Mouse (Mus musculus): ENCODE results near the gene Dpm2. TPM values are rescaled to one million over a fixed set of nuclear protein-coding genes. Genes with fewer than 3 reads are reported as not detected.

The Dpm2 gene
- polyA plus RNA-seq, 1 experiment from 2014 or later, result 100 TPM

DNA sequence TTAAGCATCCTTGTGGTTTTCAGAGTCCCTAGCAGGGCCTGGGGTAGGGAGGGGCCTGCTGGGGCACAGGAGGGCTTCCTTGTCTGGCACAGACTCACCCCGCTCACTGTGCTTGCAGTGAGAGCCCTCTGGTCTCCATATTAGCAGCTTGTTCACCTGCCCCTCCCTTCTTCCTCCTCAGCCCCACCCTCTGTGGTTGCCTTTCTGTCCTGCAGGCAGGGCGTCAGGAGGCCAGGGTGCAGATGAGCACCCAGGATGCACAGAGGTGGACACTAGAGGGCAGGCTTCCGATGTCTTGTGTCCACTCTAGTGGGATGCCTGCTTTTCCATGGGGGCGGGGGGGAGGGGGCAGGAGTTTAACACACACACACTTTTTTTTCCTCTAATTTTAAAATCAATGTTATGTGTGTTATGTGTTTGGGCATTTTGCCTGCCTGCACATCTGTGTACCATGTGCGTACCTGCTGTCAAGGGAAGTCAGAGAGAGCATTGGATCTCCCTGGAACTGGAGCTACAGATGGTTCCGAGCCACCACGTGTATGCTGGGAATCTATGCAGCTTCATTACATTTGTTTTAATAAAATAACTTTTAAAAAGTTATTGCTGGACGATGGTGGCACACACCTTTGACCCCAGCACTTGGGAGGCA, 30.9 kb downstream of the Dpm2 start:
- peak; percentile 65 for DNase-seq (ENCODE audit: low spot score)
- 0 out of 2 replicates have a peak, but pooled peaks have one; percentile 31 for ATAC-seq (replicated peaks; ENCODE audit: insufficient number of reproducible peaks, low FRiP score, low TSS enrichment, low read depth)

GRCm38 (mm10) chr2:32602600-32603054, 32.0 kb downstream of the Dpm2 start:
- Histone ChIP-seq H3K27me3 (ENCODE audit: control insufficient read depth, insufficient read depth, low read length) (no peaks in the 10 kb centered on the region), H3K4me2 (ENCODE audit: low read depth, low read length) (peak overlapping the region; percentile 30), H3K4me1 (ENCODE audit: control insufficient read depth, insufficient read depth, low read length) (no peaks in the 10 kb centered on the region; the same call in 1 of the 2 replicates), H3K27ac (replicated peaks; ENCODE audit: low read depth, low read length) (peak overlapping the region; percentile 23; the same call in 1 of the 2 replicates), H3K9ac (replicated peaks; ENCODE audit: low read length) (peak overlapping the region; percentile 15; the same call in 1 of the 2 replicates), H3K9me3 (replicated peaks; ENCODE audit: control insufficient read depth, low read length) (no peaks in the 10 kb centered on the region), H3K36me3 (replicated peaks; ENCODE audit: control insufficient read depth, insufficient read depth, low read depth, low read length) (no peaks in the 10 kb centered on the region), H3K4me3 (ENCODE audit: low read depth, low read length) (peak overlapping the region; percentile 21)
- DNase-seq (ENCODE audit: low spot score) (peak; percentile 89), ATAC-seq (replicated peaks; ENCODE audit: insufficient number of reproducible peaks, low FRiP score, low TSS enrichment, low read depth) (0 out of 2 replicates have a peak, but pooled peaks have one; percentile 31)
- 1% methylated on average over 11 of the region's 11 CpGs for WGBS

More for the DNA sequence above, 30.9 kb downstream of the Dpm2 start:
- H3K27me3 ChIP-seq (ENCODE audit: control insufficient read depth, insufficient read depth, low read length), result no peaks in the 10 kb centered on the region
- no peak overlapping the region for H3K4me3 ChIP-seq (ENCODE audit: low read depth, low read length)
- H3K4me2 ChIP-seq (ENCODE audit: low read depth, low read length), result no peak overlapping the region
- H3K4me1 ChIP-seq (ENCODE audit: control insufficient read depth, insufficient read depth, low read length), result no peaks in the 10 kb centered on the region; the same call in 1 of the 2 replicates
- H3K9me3 ChIP-seq (replicated peaks; ENCODE audit: control insufficient read depth, low read length), result no peaks in the 10 kb centered on the region
- H3K9ac ChIP-seq (replicated peaks; ENCODE audit: low read length), result no peak overlapping the region
- WGBS, result 41% methylated on average over 8 of the region's 8 CpGs
- H3K36me3 ChIP-seq (replicated peaks; ENCODE audit: control insufficient read depth, insufficient read depth, low read depth, low read length), result no peaks in the 10 kb centered on the region
- no peak overlapping the region for H3K27ac ChIP-seq (replicated peaks; ENCODE audit: low read depth, low read length)

- 47% methylated on average over 10 of the region's 10 CpGs for WGBS
Measured at GRCm38 (mm10) chr2:32604631-32605030, 34.0 kb downstream of the Dpm2 start.

GRCm38 (mm10) chr2:32606161-32607142, 35.8 kb downstream of the Dpm2 start:
- H3K9ac ChIP-seq (replicated peaks; ENCODE audit: low read length), result peak overlapping the region; percentile 86
- peaks cover 2% of the 10 kb centered on the region; the same call in 1 of the 2 replicates for H3K4me1 ChIP-seq (ENCODE audit: control insufficient read depth, insufficient read depth, low read length)
- 17% methylated on average over 35 of the region's 55 CpGs for WGBS
- peak; percentile 93 for DNase-seq (ENCODE audit: low spot score)
- H3K36me3 ChIP-seq (replicated peaks; ENCODE audit: control insufficient read depth, insufficient read depth, low read depth, low read length), result no peaks in the 10 kb centered on the region
- peak overlapping the region; percentile 41; the same call in 1 of the 2 replicates for H3K27ac ChIP-seq (replicated peaks; ENCODE audit: low read depth, low read length)
- H3K4me2 ChIP-seq (ENCODE audit: low read depth, low read length), result peak overlapping the region; percentile 89
- no peaks in the 10 kb centered on the region for H3K9me3 ChIP-seq (replicated peaks; ENCODE audit: control insufficient read depth, low read length)
- ATAC-seq (replicated peaks; ENCODE audit: insufficient number of reproducible peaks, low FRiP score, low TSS enrichment, low read depth), result peak; percentile 64
- no peaks in the 10 kb centered on the region for H3K27me3 ChIP-seq (ENCODE audit: control insufficient read depth, insufficient read depth, low read length)
- peak overlapping the region; percentile 85 for H3K4me3 ChIP-seq (ENCODE audit: low read depth, low read length)

More at GRCm38 (mm10) chr2:32604631-32605030, 34.0 kb downstream of the Dpm2 start:
- no peaks in the 10 kb centered on the region for H3K9me3 ChIP-seq (replicated peaks; ENCODE audit: control insufficient read depth, low read length)
- no peak overlapping the region for H3K4me2 ChIP-seq (ENCODE audit: low read depth, low read length)
- ATAC-seq (replicated peaks; ENCODE audit: insufficient number of reproducible peaks, low FRiP score, low TSS enrichment, low read depth) (no peak), DNase-seq (ENCODE audit: low spot score) (no peak)
- H3K4me3 ChIP-seq (ENCODE audit: low read depth, low read length), result no peak overlapping the region
- no peak overlapping the region for H3K27ac ChIP-seq (replicated peaks; ENCODE audit: low read depth, low read length)
- H3K36me3 ChIP-seq (replicated peaks; ENCODE audit: control insufficient read depth, insufficient read depth, low read depth, low read length), result no peaks in the 10 kb centered on the region
- no peaks in the 10 kb centered on the region for H3K27me3 ChIP-seq (ENCODE audit: control insufficient read depth, insufficient read depth, low read length)
- H3K9ac ChIP-seq (replicated peaks; ENCODE audit: low read length), result no peak overlapping the region
- H3K4me1 ChIP-seq (ENCODE audit: control insufficient read depth, insufficient read depth, low read length), result peaks cover 2% of the 10 kb centered on the region; the same call in 1 of the 2 replicates

DNA sequence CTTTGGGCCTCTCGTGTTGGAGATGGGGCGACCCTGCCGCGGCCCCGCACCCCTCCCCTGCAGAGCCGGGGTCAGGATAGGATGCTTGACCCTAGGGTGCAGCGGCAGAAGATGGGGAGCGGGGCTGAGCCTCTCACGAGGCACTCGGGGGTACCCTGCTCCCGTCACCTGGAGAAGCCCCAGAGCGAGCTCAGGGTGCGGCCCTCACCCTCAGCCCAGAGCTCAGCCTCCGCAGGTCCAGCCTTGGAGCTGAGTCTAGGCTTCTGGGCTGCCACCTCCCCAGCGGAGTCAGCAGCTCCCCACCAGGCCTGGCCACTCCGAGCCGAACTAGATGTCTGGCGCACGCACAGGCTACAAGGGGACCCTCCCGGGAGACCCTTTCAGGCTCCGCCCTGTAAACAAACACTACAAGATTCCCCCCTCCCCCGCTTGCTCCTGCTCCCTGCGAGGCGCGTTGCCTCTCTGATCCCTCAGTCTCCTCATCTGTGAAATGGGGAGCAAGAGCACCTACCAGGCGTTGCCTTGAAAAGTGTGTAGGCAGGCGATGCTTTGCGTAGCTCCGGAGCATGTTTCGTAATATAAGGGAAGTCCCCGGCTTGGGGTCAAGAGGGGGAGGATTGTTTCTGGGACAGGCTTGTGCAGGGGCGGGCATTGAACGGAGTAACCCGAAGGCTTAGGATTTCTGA, 36.7 kb downstream of the Dpm2 start:
- Histone ChIP-seq H3K36me3 (replicated peaks; ENCODE audit: control insufficient read depth, insufficient read depth, low read depth, low read length) (no peaks in the 10 kb centered on the region), H3K27me3 (ENCODE audit: control insufficient read depth, insufficient read depth, low read length) (no peaks in the 10 kb centered on the region), H3K9me3 (replicated peaks; ENCODE audit: control insufficient read depth, low read length) (no peaks in the 10 kb centered on the region), H3K4me2 (ENCODE audit: low read depth, low read length) (peak overlapping the region; percentile 89), H3K27ac (replicated peaks; ENCODE audit: low read depth, low read length) (peak overlapping the region; percentile 41; the same call in 1 of the 2 replicates), H3K4me3 (ENCODE audit: low read depth, low read length) (peak overlapping the region; percentile 85), H3K9ac (replicated peaks; ENCODE audit: low read length) (peak overlapping the region; percentile 86), H3K4me1 (ENCODE audit: control insufficient read depth, insufficient read depth, low read length) (peaks cover 2% of the 10 kb centered on the region; the same call in 1 of the 2 replicates)
- peak; percentile 71 for DNase-seq (ENCODE audit: low spot score)
- 4% methylated on average over 34 of the region's 34 CpGs for whole genome bisulfite sequencing
- ATAC-seq (replicated peaks; ENCODE audit: insufficient number of reproducible peaks, low FRiP score, low TSS enrichment, low read depth), result 0 out of 2 replicates have a peak, but pooled peaks have one; percentile 36

DNA sequence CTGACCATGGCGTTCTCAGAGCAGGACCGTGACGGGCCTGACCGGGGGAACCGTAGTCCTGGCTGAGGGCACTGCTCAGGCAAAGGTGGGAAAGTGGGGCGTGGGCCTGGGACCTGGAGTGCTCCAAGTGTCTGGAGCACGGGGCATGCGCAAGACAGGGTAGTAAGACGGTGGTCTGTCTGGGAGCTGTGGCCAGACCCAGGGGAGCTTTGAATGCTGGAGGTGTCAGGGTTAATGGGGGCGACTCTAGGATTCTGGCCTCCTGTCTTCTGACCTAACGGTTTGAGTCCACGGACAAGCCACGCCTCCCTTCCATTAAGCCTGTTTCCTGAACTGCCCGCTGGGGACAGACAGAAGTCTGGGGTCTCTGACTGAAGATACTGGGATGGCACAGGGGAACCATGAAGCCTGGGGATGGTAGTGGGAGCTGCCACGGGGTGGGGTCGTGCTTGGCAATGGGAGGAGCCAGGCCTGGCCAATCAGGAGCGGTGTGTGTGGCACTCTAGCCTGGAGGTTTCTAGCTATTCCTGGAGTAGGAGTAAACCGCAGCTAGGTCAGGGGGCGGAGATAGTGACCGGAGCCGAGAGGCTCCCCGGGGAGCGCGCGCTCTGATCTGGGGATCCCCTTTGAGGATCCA, 37.6 kb downstream of the Dpm2 start:
- 7% methylated on average over 25 of the region's 25 CpGs for WGBS
- Histone ChIP-seq H3K9me3 (replicated peaks; ENCODE audit: control insufficient read depth, low read length) (no peaks in the 10 kb centered on the region), H3K4me2 (ENCODE audit: low read depth, low read length) (peak overlapping the region; percentile 52), H3K36me3 (replicated peaks; ENCODE audit: control insufficient read depth, insufficient read depth, low read depth, low read length) (no peaks in the 10 kb centered on the region), H3K27ac (replicated peaks; ENCODE audit: low read depth, low read length) (peak overlapping the region; percentile 28; the same call in 1 of the 2 replicates), H3K27me3 (ENCODE audit: control insufficient read depth, insufficient read depth, low read length) (no peaks in the 10 kb centered on the region), H3K4me1 (ENCODE audit: control insufficient read depth, insufficient read depth, low read length) (peaks cover 2% of the 10 kb centered on the region; the same call in 1 of the 2 replicates), H3K4me3 (ENCODE audit: low read depth, low read length) (peak overlapping the region; percentile 22; the same call in 1 of the 2 replicates), H3K9ac (replicated peaks; ENCODE audit: low read length) (peak overlapping the region; percentile 25; the same call in 1 of the 2 replicates)
- DNase-seq (ENCODE audit: low spot score), result peak; percentile 67
- peak; percentile 54; the same call in 1 of the 2 replicates for ATAC-seq (replicated peaks; ENCODE audit: insufficient number of reproducible peaks, low FRiP score, low TSS enrichment, low read depth)

All from embryonic facial prominence, embryonic 11.5 days (tissue).